Mouse (Mus musculus): Measurements from ENCODE around the gene Dgat2.

The Dgat2 gene

DNA sequence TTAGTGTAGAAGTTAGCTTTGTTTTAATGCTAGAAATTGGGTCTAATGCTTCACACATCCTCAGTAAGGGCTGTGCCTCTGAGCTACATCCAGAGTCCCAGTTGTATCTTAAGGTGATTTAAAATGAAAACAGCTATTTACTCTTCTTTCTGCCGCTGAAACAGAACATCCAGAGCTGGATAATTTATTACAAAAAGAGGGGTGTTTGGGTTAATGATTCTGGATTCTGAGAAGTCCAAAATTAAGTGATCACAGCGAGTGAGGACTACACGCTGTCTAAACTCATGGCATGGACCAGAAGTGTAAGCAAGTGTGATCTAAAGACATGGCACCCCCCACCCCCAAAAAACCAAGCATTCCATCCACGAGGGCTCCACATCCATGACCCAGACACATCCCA is 11.4 kb upstream of the Dgat2 start:
- no peak for DNase-seq (ENCODE audit: low spot score)

DNA sequence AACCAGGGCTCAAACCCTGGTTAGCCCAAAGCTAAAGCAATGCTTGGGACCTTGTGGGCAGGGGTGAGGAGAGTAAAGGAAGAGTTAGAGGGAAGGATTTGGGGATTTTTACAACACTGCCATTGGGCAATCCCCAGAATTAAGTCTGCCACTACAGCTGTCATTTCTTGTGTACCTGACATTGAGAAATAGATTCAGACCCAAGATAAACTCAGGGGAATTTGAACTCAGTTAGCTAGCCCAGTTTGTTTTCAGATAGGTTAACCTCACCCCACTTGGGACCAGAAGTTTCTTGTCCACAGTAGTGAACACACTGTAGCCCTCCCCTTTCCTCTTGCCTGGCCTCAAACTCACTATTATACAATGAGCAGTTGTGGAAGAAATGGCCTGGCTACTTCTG is 8.9 kb upstream of the Dgat2 start:
- DNase-seq (ENCODE audit: low spot score), result no peak

DNA sequence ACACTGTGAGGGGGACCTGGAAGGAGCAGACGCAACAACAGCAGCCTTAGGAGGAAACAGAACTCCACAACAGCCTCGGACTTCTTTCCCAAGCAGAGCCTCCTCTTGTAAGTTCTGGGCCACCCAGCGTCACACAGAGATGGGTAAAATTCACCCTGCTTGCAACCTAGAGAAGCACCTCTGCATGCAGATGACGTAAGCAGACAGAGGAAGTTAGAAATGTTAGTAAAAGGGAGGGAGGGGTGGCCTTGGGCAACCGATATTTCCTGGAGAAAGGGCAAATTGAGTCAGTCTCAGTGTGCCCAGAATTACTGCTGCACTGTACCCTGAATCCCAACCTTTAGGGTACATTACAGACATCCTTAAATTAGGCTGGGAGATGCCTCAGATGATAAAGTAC is 7.4 kb upstream of the Dgat2 start:
- DNase-seq (ENCODE audit: low spot score), result no peak

DNA sequence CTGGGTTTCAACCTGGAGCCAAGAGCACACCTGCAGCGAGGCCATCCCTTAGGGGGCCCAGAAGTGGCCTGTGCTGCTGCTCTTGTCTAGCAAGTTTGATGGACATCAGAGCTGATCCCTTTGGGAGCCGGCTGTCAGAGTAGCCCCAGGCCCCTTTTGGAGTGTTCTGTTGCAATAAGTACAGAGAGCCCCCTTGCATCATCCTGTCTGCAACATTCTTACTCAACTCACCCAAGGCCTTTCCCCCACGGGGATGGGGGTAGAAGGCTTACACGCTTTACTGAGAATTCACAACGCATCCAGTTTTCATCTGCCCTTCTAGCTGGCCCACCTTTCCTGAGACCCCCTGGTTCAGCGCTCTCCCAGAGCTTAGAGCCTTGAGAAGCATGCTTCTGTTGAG is 6.1 kb upstream of the Dgat2 start:
- DNase-seq (ENCODE audit: low spot score), result no peak

DNA sequence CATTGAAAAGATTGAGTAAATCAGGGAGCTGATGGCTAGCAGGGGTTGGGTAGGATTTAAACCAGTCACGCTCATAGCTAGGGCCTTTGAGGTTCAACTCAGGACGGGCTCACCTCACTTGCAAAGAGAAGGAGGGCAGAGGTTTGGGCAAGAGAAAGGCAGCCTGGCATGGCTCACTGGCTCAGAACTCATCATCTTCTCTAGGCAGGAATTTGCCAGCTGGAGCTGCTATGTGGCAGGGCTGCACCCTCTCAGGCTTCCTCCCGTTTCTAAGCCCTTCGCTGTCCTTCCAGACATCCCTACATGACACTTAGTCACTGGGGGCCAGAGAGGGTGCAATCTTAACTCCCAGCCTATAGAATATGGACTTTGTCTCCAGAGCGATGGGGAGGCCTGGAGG is 4.9 kb upstream of the Dgat2 start:
- no peak for DNase-seq (ENCODE audit: low spot score)

DNA sequence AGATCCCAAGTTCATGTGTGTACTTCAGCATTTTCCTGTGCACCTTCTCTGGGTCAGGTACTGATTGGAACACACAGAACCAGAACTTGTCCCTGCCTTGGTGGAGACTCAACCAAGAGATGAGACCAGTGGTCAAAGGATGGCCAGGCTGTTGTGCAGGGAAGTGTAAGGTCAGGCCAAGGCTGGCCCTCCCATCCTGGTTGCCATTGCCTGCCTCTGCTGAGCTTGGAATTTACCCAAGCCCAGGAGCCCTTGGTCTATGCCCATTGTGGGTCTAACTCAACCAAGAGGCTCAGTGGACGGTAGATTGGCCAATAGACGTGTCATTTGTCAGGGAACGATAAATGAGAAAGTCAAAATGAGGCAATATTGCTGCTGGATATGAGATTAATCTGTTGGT is 2.9 kb upstream of the Dgat2 start:
- no peak for DNase-seq (ENCODE audit: low spot score)

DNA sequence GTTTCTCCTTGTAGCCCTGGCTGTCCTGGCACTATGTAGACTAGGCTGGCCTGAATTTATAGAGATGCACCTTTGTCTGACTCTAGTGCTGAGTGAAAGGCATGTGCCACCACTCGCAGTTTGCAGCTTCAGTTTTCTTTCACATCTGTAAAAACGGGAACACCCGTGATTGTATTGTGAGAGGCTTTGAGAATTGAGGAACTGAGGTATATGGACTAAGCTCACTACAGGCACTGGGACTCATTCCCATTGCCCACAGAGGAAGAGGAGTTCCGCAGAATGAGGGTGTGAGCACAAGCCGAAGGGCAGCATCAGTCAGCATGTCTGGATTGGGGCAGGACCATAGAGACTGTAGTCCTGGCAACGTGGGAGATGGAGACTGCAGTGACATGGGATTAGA is 1.2 kb upstream of the Dgat2 start:
- DNase-seq (ENCODE audit: low spot score), result no peak

DNA sequence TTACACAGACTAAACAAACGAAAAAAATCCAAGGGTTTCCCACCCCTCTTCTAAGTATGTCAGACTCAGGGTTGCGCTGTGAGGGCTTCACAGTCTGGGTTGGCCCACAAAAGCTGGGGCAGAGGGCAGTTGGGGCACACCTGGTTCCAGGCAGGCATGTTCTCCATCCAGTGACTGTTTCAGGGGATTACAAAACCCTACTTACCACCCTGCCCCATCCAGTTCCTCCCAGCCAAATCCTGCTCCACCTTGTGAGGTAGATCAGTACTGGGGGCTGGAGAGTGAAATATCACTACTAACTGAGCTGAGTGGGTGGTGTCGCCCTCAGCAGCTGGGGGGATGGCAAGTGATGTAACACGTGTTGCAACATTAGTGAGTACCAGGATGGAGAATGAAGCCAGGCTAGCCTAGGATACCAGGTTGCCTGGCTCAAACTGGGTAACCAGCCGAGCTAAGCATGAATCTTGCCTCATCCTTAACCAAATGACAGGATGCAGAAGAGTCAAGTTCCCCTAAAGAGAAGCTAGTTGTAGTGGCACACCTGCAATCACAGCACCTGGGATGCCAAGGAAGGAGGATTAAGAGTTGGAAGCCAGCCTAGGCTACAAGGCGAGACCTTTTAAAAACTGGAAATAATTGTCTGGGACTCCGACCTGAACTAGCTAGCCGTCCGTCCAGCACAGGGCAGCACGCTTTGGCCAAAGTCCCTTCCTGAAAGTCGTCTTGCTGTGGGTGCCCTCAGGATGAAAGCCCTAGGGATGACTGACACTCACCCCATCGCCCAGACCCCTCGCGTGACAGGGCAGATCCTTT is 694 bp downstream of the Dgat2 start:
- DNase-seq (ENCODE audit: low spot score), result no peak

DNA sequence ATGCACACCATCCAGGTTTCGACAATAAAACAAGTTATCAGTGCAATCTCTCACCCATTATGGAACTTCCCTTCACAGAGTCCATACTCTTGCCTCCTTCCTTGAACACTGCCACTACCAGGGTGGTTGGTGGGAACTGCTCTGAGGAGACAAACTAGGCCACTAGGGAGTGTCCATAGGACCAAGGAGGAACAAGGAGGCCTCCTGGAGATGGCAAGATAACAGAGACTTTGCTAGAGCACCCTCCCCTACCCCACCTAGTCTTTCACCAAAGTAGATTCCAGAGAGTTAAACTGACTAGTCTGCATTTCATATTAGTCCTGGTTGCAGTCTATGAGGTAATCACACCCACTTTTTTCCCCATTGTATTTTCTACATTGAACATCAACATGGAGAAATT is 2.4 kb downstream of the Dgat2 start:
- no peak for DNase-seq (ENCODE audit: low spot score)

DNA sequence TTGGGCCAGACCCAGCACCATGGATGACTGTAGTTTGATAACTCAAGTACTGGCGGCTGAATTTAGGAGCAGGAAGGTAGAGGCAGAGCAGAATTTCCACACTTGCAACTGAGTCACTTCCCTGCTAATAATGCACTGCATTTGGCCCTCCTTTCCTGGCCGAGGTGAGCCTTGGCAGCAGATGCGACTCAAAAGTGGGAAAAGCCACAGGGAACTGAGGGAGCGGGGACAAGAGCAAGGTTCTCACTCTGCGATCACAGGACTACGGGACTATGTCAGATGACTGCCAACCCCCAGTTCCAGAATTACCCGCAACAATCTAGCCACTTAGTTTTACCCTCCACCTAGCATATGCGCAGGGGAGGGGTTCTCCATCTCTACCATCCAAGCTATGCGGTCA is 3.2 kb downstream of the Dgat2 start:
- no peak for DNase-seq (ENCODE audit: low spot score)

DNA sequence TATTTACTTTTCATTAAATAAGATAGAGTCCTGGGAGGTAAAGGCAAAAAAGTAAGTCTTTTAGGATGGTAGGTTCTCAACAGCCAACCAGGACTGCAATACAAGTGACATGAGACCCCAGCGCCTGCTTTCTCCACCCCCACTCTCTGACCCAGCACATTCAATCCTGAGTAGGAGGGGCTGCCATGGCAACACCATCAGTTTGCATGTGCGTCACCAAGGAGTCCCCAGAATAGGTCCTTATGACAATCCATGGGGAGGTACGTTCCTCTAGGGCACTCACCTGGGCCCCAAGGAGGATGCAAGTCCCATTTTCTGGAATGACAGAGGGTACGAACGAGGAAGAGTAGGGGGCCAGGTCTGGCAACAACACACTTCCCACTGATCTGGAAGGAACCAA is 5.1 kb downstream of the Dgat2 start:
- DNase-seq (ENCODE audit: low spot score), result no peak

DNA sequence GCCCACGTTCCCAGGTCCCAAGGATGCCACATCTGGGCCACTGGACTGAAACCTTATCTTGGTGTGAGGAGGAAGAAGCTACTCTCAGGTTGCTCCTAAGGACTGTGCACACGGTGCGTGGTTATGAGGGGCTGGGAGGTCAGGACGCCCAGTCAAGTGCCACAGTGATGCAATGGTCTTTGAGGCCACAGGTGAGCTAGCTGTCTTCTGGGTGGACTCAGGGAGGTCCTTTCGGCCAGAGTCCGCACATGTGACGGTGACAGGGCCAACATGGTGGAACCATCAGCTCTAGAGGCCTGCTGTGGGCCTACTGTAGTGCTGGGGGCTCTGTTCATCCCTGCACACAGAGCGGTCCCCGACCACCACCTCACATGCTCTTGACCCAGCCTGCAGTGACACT is 6.9 kb downstream of the Dgat2 start:
- no peak for DNase-seq (ENCODE audit: low spot score)

DNA sequence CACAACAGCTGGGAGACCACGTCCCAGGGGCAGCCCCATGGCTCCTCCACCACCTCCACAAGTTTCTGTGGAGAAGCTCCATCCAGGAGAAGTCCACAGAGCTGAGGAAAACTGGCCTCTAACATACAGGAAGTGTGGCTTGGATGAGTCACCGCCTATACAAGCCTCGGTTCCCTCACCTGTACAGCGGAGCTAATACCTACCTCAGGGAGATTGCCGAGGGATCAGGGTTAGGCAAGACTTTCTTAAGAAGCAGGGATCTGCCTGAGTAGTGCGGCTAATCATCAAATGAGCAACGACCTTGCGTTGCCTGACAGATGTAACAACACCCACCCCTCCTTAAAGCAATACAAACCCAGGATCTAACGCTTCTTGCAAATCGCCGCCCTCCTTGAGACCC is 7.4 kb downstream of the Dgat2 start:
- no peak for DNase-seq (ENCODE audit: low spot score)

DNA sequence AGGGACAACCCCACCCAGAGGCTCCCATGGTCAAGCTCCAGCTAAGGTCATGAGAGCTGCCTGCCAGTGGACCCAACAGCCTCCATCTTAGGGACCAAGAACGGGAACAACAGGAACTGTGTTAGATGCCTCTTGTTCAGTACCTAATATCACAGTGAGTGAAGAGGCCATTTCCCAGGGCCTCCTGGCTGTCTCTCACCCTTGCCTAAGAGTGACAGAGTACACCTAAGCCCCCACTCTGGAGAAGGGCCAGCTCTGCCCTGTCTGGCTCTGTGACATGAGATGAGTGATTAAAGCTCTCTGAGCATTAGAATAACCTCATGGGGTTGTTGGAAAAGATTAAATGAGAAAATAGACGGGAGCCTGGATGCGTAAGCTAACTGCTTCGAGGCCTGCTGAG is 8.5 kb downstream of the Dgat2 start:
- no peak for DNase-seq (ENCODE audit: low spot score)

DNA sequence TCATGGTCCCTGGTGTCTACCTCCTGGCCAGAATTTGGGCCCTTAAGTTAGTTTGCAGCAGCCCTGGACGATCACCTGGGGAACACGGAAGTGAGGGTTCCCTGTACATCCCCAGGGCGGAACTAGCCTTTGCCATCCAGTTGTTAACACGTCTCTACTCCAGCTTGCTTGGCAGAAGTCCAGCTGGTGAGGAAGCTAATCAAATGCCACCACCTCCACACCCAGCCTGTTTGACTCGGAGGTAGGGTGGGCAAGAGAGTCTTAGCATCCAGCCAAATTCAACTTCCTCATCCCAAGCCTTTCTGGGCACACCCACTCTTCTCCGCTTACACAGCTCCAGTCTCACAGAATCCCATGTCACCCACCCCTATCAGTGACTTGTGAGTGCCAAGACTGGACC is 9.6 kb downstream of the Dgat2 start:
- no peak for DNase-seq (ENCODE audit: low spot score)

DNA sequence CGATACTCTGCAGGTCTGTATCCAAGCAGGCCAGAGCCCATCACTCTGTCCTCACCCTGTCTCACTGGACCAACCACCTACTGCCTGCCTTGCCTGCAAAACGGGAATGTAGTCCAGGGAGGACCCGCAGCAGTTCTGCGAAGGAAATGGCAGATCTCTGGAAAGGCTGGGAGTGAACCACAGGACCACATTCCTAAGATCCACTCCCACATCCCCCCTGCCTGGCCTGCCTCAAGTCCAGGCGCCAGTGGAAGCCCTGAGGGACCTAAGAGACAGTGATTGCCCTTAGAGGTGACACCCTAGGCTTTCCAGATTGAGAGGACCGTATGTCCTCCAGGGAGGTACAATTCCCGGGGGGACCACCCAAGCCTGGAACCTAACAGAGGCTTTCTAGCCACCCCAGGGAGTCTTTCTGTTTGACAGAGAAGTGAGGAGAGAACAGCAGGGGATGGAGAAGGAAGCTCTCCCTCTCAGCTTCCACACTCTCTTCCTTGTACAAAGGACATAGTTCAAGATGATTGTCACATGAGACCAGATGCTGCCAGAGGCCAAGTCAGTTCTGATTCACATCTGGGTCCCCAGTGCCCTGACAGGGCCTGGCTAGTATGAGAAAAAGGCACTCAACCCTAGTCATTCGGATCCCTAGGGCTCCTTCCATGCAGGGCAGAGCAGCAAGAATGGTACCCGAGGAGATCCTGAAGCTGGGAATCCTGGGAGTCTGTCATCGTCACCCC is 10.6 kb downstream of the Dgat2 start:
- DNase-seq (ENCODE audit: low spot score), result no peak

DNA sequence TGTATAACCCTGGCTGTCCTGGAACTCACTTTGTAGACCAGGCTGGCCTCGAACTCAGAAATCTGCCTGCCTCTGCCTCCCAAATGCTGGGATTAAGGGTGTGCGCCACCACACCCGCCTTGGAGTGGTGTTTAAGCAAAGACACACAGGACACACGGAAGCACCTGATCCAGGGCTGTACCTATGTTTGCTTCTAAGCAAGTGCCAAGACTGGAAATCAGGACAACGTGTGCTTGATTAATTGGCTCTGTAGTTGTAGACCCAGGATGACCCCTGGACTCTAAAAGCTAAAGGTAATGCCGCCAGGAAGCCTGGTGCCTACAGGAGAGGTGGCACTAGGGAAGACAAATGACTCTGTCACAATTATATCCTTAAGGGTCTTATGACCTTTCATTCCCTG is 12.0 kb downstream of the Dgat2 start:
- DNase-seq (ENCODE audit: low spot score), result no peak

DNA sequence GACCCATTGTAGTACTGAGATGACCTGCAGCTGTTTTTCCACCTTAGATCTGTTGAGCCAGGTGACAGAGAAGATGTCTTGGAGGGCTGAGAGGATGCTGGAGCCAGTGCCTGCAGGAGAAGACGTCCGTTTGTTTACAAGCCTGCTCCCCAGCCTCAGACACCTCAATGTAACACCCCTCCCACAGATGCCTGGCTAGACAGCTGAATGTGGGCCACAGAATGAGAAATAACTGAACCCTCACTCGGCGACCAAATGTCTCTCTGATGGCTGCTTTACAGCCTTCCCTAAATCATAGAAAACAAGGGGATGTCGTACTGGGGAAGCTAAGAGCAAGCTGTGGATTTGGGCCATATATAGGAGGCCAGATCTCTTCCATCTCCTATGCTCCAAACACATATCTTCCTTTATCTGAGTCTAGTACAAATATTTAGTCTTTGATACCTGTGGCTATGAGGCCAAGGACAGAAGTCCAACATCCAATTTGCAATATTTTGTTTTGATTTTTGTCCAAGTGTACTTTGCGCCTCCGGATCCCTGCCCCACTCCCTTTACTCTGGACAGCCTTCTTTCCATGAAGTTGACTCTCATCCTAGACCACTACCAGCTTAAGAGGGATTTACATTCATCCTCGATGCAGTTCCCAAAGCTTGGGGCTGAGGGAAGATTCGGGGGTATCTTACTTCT is 12.7 kb downstream of the Dgat2 start:
- no peak for DNase-seq (ENCODE audit: low spot score)

DNA sequence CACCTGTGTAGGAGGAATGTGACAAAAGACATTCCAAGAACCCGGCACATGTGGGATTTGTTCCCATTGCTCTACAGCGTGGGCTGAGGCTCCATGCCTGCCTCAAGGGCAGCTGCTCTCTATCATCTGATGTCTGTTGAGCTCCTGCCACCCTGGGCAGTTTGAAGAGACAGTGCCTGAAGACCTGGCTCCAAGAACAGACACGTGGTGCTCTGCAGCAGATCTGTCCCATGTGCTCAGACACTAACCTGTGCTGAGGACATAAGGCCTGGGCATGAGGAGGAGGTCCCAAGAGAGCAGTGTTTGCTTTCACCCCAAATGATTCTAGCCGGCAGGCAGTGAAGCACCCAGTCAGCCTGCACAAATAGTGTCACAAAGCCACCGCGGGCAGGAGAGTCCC is 13.8 kb downstream of the Dgat2 start:
- no peak for DNase-seq (ENCODE audit: low spot score)

DNA sequence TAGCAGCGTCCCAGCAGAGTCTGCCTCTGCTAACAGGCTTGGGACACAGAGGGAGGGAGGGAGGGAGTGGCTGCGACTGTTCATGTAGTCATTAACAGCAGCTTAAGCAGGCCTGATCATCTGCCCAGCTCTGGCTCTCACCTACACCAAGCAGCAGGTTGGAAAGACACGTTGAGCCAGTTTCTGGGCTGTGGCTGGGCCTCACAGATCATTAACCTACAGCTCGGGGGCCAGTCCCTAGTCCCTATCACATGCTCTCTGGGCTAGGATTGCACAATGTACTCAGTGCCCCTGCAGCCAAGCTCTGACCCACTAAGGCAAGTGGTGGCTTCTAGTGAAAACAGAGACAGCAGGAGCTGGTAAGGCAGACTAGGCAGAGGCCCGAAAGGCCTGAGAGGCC is 14.6 kb downstream of the Dgat2 start:
- DNase-seq (ENCODE audit: low spot score), result no peak

DNA sequence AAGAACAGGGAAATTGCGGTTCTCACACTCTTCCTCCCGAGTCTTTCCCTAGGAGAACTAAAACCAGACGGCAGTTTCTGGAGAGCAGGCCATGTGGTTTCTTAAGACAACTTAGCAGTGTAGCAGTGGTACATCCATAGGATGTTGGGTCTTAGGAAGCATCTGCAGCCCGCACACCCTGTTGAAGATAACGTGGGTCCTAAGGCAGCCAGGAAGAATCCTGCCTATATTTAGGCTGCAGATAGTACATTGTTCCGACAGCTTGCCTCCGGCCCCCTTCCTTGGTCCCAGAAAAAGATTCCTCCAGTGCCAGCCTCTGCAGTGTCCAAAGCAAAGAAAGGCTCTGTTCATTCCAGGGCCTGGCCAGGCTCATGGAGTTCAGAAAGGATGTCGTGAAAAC is 16.4 kb downstream of the Dgat2 start:
- no peak for DNase-seq (ENCODE audit: low spot score)

DNA sequence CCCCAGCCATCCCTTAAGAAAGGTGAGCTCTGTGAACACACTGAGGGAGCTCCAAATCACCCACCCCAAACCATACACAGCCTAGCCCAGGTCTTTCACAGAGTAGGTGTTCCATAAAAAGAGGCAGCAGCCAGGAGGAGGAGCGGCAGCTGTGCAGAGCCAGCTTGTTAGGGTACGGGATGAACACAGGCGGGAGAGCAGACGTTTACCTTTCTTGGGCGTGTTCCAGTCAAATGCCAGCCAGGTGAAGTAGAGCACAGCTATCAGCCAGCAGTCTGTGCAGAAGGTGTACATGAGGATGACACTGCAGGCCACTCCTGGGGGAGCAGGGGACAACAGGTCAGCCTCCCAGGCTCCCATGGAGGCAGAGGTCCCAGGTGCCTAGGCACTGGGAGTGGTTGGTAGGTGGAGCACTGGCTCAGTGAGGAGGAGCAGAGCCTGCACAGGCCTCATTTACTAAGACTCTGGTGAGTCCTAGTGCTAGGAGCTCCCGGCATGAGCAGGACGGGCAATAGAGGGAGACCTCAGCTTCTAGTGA is 17.6 kb downstream of the Dgat2 start:
- no peak for DNase-seq (ENCODE audit: low spot score)

DNA sequence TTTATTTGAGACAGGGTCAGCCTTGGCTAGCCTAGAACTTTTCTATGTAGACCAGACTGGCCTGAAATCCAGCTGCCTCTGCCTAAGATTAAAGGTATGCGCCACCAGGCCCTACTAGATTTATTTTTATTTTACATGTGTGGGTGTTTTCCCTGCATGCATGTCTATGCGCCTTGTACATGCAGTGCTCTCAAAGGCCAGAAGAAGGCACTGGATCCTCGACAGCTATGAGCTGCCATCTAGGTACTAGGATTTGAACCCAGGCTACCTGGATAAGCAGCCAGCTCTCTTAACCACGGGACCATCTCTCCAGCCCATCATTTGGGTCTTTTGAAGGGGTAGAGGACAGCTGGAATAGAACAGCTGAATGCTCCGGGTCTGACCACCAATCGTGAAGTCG is 20.1 kb downstream of the Dgat2 start:
- no peak for DNase-seq (ENCODE audit: low spot score)

Measured in retina, embryonic 14.5 days (tissue).